Mouse (Mus musculus) liver, embryonic 14.5 days (tissue): ENCODE measurements around the gene Jarid2. TPM values are rescaled to one million over a fixed set of nuclear protein-coding genes. Genes with fewer than 3 reads are reported as not detected.

Experiments used
- ATAC-seq: fragments of 200-750 bp; cut with Nextera tagmentation; 2 replicates; pipeline ENCODE4 v1.8.0; 2017; ENCODE audit warnings: moderate number of reproducible peaks, mild to moderate bottlenecking, moderate library complexity; ENCODE audit not compliant: insufficient read depth
- DNase-seq, 3 experiments: peaks; one replicate each; pipeline ENCODE4 v3.0.0-alpha.2; 2012 to 2013; ENCODE audit warnings: low read depth in 3 of 3, low spot score in 3 of 3
- H3K27ac ChIP-seq: fragments of 300-500 bp; sonication (generic); 2 replicates; pipeline ENCODE4 v1.5.1; 2014; ENCODE audit warnings: moderate library complexity, mild to moderate bottlenecking, control low read depth, inconsistent platforms
- H3K27me3 ChIP-seq: fragments of 300-500 bp; sonication (generic); 2 replicates; pipeline ENCODE4 v1.6.1; 2014; ENCODE audit warnings: mild to moderate bottlenecking, low read length, moderate library complexity; ENCODE audit not compliant: control insufficient read depth, insufficient read depth
- H3K36me3 ChIP-seq: fragments of 300-500 bp; sonication (generic); replicated peaks from 2 replicates; pipeline ENCODE4 v1.6.1; 2014; ENCODE audit warnings: low read depth; ENCODE audit not compliant: control insufficient read depth, insufficient read depth
- H3K4me1 ChIP-seq, 2 experiments: fragments of 200-500 bp in 1 of 2; fragments of 300-500 bp in 1 of 2; sonication (generic) in 1 of 2; replicated peaks; 2 replicates each; pipeline ENCODE4 v1.6.1; 2012 to 2014; ENCODE audit warnings: antibody characterized with exemption in 1 of 2, inconsistent platforms in 1 of 2, low read length in 1 of 2; ENCODE audit not compliant: control insufficient read depth in 2 of 2, insufficient read depth in 2 of 2
- H3K4me2 ChIP-seq: fragments of 300-500 bp; sonication (generic); 2 replicates; pipeline ENCODE4 v1.6.1; 2014; ENCODE audit warnings: low read depth, mild to moderate bottlenecking, control low read depth, moderate library complexity
- H3K4me3 ChIP-seq, 2 experiments: fragments of 200-500 bp in 1 of 2; fragments of 300-500 bp in 1 of 2; sonication (generic) in 1 of 2; 2 replicates each; pipeline ENCODE4 v1.5.1; 2012 to 2014; ENCODE audit warnings: low read depth in 2 of 2, low read length in 2 of 2, mild to moderate bottlenecking in 2 of 2, control low read depth in 1 of 2, inconsistent platforms in 1 of 2, moderate library complexity in 1 of 2; ENCODE audit not compliant: insufficient read depth in 1 of 2
- H3K9ac ChIP-seq: fragments of 300-500 bp; sonication (generic); replicated peaks from 2 replicates; pipeline ENCODE4 v1.6.1; 2014; ENCODE audit warnings: mild to moderate bottlenecking, control low read depth, moderate library complexity
- H3K9me3 ChIP-seq: fragments of 300-500 bp; sonication (generic); 2 replicates; pipeline ENCODE4 v1.6.1; 2016; ENCODE audit warnings: low read length, mixed read lengths; ENCODE audit not compliant: control insufficient read depth
- CTCF ChIP-seq: IDR thresholded peaks from 2 replicates; pipeline ENCODE4 v1.5.1; 2016; ENCODE audit warnings: antibody characterized with exemption, low read depth, control low read depth
- EP300 ChIP-seq: IDR thresholded peaks from 2 replicates; pipeline ENCODE4 v1.6.1; 2016; ENCODE audit warnings: antibody characterized with exemption, low read depth
- WGBS: fragments of 180-500 bp; shearing (Covaris S2); extraction: QIAGEN DNeasy Blood & Tissue Kit; methylation state at CpG from one replicate; pipeline ENCODE4 v1.1.7; 2014; ENCODE audit not compliant: insufficient replicate concordance; 5-methylcytosine and 5-hydroxymethylcytosine counted together
- polyA plus RNA-seq, 2 experiments: library from polyadenylated mRNA; depleted of rRNA in 1 of 2; stranded (reverse) in 1 of 2; unstranded in 1 of 2; fragments of >200 nt; fragmentation: Nextera tagmentation in 1 of 2; extraction: Ambion mirVana in 1 of 2; gene quantifications; 2 replicates each; pipeline versions ENCODE4 v1.2.1 to v1.2.3; 2012 to 2014

Gene Jarid2
- polyA plus RNA-seq, 2 experiments, result 4.9 to 5.9 TPM

- no peak overlapping the region for H3K27ac ChIP-seq
- H3K4me2 ChIP-seq, result no peak overlapping the region
- 50% methylated on average over 6 of the region's 6 CpGs for WGBS
- no peak for DNase-seq
- no peak for ATAC-seq
- no peaks in the 10 kb centered on the region for H3K9me3 ChIP-seq
- no peak overlapping the region for H3K9ac ChIP-seq
- no peaks in the 10 kb centered on the region for H3K36me3 ChIP-seq
- H3K4me1 ChIP-seq, result no peaks in the 10 kb centered on the region; a peak in 1 of 4 replicates
- no peak overlapping the region for H3K4me3 ChIP-seq
- H3K27me3 ChIP-seq, result no peaks in the 10 kb centered on the region
- TF ChIP-seq EP300 (no peak), CTCF (no peak)
These were observed 38.5 kb downstream of the Jarid2 start for GRCm38 (mm10) chr13:44767751-44768150.

- peaks cover 0 to 2% of the 10 kb centered on the region in 2 experiments; a peak in 2 of 4 replicates for H3K4me1 ChIP-seq
- H3K27me3 ChIP-seq, result no peaks in the 10 kb centered on the region
- TF ChIP-seq EP300, result no peak
- TF ChIP-seq CTCF, result no peak
- DNase-seq (no peak), ATAC-seq (no peak)
- H3K27ac ChIP-seq, result no peak overlapping the region
- H3K4me2 ChIP-seq, result no peak overlapping the region
- 71% methylated on average over 5 of the region's 5 CpGs for WGBS
- no peaks in the 10 kb centered on the region for H3K9me3 ChIP-seq
- H3K9ac ChIP-seq, result no peak overlapping the region
- H3K36me3 ChIP-seq, result no peaks in the 10 kb centered on the region
- no peak overlapping the region for H3K4me3 ChIP-seq
These were observed 41.7 kb downstream of the Jarid2 start for GRCm38 (mm10) chr13:44770808-44771605.

- Histone ChIP-seq H3K9me3 (no peaks in the 10 kb centered on the region), H3K4me3 (no peak overlapping the region), H3K4me1 (peaks cover 0 to 2% of the 10 kb centered on the region in 2 experiments; a peak in 2 of 4 replicates), H3K9ac (no peak overlapping the region), H3K27me3 (no peaks in the 10 kb centered on the region), H3K36me3 (no peaks in the 10 kb centered on the region), H3K27ac (no peak overlapping the region), H3K4me2 (no peak overlapping the region)
- ATAC-seq (no peak), DNase-seq (no peak)
- WGBS, result 69% methylated on average over 3 of the region's 3 CpGs
- TF ChIP-seq EP300 (no peak), CTCF (no peak)
These were observed 43.5 kb downstream of the Jarid2 start for GRCm38 (mm10) chr13:44772816-44773215.

GRCm38 (mm10) chr13:44774351-44774750, 45.1 kb downstream of the Jarid2 start:
- TF ChIP-seq EP300 (no peak), CTCF (no peak)
- no peak overlapping the region for H3K4me2 ChIP-seq
- H3K9ac ChIP-seq, result no peak overlapping the region
- H3K27me3 ChIP-seq, result no peaks in the 10 kb centered on the region
- H3K36me3 ChIP-seq, result no peaks in the 10 kb centered on the region
- H3K9me3 ChIP-seq, result no peaks in the 10 kb centered on the region
- ATAC-seq, result no peak
- 31% methylated on average over 4 of the region's 4 CpGs for WGBS
- H3K27ac ChIP-seq, result no peak overlapping the region
- no peak overlapping the region for H3K4me3 ChIP-seq
- H3K4me1 ChIP-seq, result peaks cover 0 to 2% of the 10 kb centered on the region in 2 experiments; a peak in 1 of 4 replicates
- DNase-seq, result no peak

GRCm38 (mm10) chr13:44775396-44775795, 46.1 kb downstream of the Jarid2 start:
- Histone ChIP-seq H3K27me3 (no peaks in the 10 kb centered on the region), H3K4me2 (no peak overlapping the region), H3K4me3 (no peak overlapping the region), H3K9me3 (no peaks in the 10 kb centered on the region), H3K36me3 (no peaks in the 10 kb centered on the region), H3K9ac (no peak overlapping the region), H3K27ac (no peak overlapping the region), H3K4me1 (peaks cover 0 to 2% of the 10 kb centered on the region in 2 experiments; a peak in 1 of 4 replicates)
- TF ChIP-seq EP300, result no peak
- TF ChIP-seq CTCF, result no peak
- no peak for DNase-seq
- 58% methylated on average over 3 of the region's 3 CpGs for WGBS
- no peak for ATAC-seq
